Mouse (Mus musculus): ENCODE results near the gene Tal1.

Gene Tal1

DNA sequence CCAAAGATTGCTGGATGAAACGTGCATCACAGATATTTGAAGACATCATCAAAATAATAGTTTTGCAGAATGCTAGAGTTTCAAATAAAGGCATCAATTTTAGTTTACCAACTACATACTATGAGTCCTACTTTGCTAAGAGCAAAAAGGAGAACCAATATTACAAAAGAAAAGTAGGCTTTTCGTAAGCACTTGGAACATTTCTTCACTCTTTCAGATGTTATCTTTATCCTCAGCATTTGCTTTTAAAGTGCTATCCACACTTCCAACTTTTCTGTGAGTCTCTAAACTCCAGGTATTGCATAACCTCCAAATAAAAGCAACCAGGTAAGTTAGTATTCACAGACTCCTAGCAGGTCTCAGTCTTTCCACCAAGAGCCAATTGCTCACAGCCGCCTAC, 63.4 kb downstream of the Tal1 start:
- no peak for DNase-seq

DNA sequence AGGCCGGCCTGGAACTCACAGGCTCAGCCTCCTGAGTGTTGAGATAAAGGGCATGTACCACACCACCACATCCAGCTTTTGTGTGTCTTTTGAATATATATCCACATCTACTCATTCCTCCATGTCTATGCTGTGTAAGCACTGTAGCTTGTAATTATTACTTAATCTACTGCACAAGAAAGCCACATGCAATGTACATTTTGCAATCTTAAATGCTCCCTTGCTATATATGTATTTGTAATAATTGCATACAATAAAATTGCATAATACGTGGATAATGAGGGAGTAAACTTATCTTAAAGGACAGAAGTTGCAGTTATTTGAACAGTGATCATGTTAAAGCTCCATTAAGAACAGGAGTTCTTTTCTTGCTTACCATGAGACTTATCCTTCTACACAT, 64.9 kb downstream of the Tal1 start:
- DNase-seq: no peak

All from right cerebral cortex, postnatal 14 days (tissue).